Mouse (Mus musculus) testis, adult 2 months (tissue): ENCODE results near the gene Clstn1.

Experiments
- CTCF ChIP-seq: fragments of 200-500 bp; IDR thresholded peaks from 2 replicates; pipeline ENCODE4 v1.5.1; 2012; ENCODE audit warnings: low read depth, mild to moderate bottlenecking, inconsistent platforms, low read length, moderate library complexity; ENCODE audit not compliant: control insufficient read depth, insufficient read depth, insufficient replicate concordance
- POLR2A ChIP-seq: fragments of 200-500 bp; IDR thresholded peaks from 2 replicates; pipeline ENCODE4 v1.6.1; 2012; ENCODE audit warnings: low read depth, mild to moderate bottlenecking, inconsistent platforms, low read length, moderate library complexity; ENCODE audit not compliant: control insufficient read depth

- TF ChIP-seq CTCF (no peak), POLR2A (no peak)
Observed at GRCm38 (mm10) chr4:149539441-149539840, 46.8 kb upstream of the Clstn1 start.
